Mouse (Mus musculus) myocyte (in vitro differentiated cells): ENCODE results near the gene Pcdh9.

ENCODE experiments used
- E2F4 ChIP-seq: IDR thresholded peaks from one replicate; pipeline ENCODE4 v1.6.1; 2011; ENCODE audit warnings: mild to moderate bottlenecking, control low read depth, moderate library complexity; ENCODE audit not compliant: insufficient read depth
- MYOD1 ChIP-seq, 3 experiments: IDR thresholded peaks; one replicate each; pipeline ENCODE4 v1.6.1; 2011; ENCODE audit warnings: control low read depth in 2 of 3, low read depth in 2 of 3, mild to moderate bottlenecking in 2 of 3, moderate library complexity in 1 of 3; ENCODE audit not compliant: insufficient read length in 2 of 3, control insufficient read depth in 1 of 3
- MYOG ChIP-seq, 3 experiments: IDR thresholded peaks; one replicate each; pipeline ENCODE4 v1.6.1; 2011; ENCODE audit warnings: control low read depth in 2 of 3, low read depth in 2 of 3, mild to moderate bottlenecking in 2 of 3; ENCODE audit not compliant: insufficient read length in 2 of 3, control insufficient read depth in 1 of 3, insufficient read depth in 1 of 3
- POLR2A ChIP-seq: IDR thresholded peaks from one replicate; pipeline ENCODE4 v1.6.1; 2011; ENCODE audit warnings: low read depth, mild to moderate bottlenecking, control low read depth, moderate library complexity; ENCODE audit not compliant: insufficient read length
- POLR2AphosphoS2 ChIP-seq: IDR thresholded peaks from one replicate; pipeline ENCODE4 v1.6.1; 2011; ENCODE audit warnings: low read depth, control low read depth; ENCODE audit not compliant: insufficient read length
- USF1 ChIP-seq: IDR thresholded peaks from one replicate; pipeline ENCODE4 v1.6.1; 2011; ENCODE audit warnings: low read depth, mild to moderate bottlenecking, control low read depth, moderate library complexity

GRCm38 (mm10) chr14:93516679-93517078, 373.8 kb downstream of the Pcdh9 start:
- TF ChIP-seq POLR2A, result no peak
- no peak for TF ChIP-seq E2F4
- TF ChIP-seq USF1, result no peak
- TF ChIP-seq MYOG (IDR thresholded peaks at IDR 0.05; ENCODE audit: control insufficient read depth in 1 of 3, insufficient read depth in 1 of 3, insufficient read length in 2 of 3, low read depth in 2 of 3), result no peak
- no peak for TF ChIP-seq POLR2AphosphoS2
- TF ChIP-seq MYOD1 (IDR thresholded peaks at IDR 0.05; ENCODE audit: control insufficient read depth in 1 of 3, insufficient read length in 2 of 3, low read depth in 2 of 3), result no peak
